Mouse (Mus musculus): ENCODE measurements around the gene Cd163l1.

GRCm38 (mm10) chr7:140213841-140214240 is 4.2 kb upstream of the Cd163l1 start:
- TF ChIP-seq GATA1 (IDR thresholded peaks at IDR 0.05; ENCODE audit: low read length) (no peak), TAL1 (IDR thresholded peaks at IDR 0.05; ENCODE audit: low read length) (no peak)
